ENCODE assay signal across 28 mouse cellular contexts in genomic region chr2:30080181-30080800, GRCm38 (mm10). TPM values are rescaled to one million over a fixed set of nuclear protein-coding genes. Genes with fewer than 3 reads are reported as not detected.
DNase-seq lines count a peak whose midpoint lies in the region; ATAC-seq lines count a peak whose summit lies in the region.
"Had no signal": no experiment of that assay in that cellular context is flagged by ENCODE, and none has a peak within 500 bp of the region (broad histone marks: within the 10 kb centered on the region; RNA-seq: fewer than 3 reads in every experiment).

No protein-coding gene starts in this region.

- peak overlapping the region; percentile 6; the same call in 1 of the 2 replicates for H3K4me3 ChIP-seq in forebrain, embryonic 10.5 days
- no peak overlapping the region for H3K4me3 ChIP-seq in forebrain, embryonic 14.5 days (ENCODE audit: low read depth, low read length)
- H3K4me3 ChIP-seq in heart, embryonic 13.5 days = no peak overlapping the region
- H3K4me3 ChIP-seq in neural tube, embryonic 11.5 days (ENCODE audit: low read depth, low read length) = no peak overlapping the region
- H3K4me3 ChIP-seq: embryonic facial prominence, embryonic 15.5 days; forebrain, embryonic 13.5 days; hindbrain, embryonic 12.5 days; kidney, embryonic 15.5 days; layer of hippocampus, adult 2 months; left cerebral cortex, adult 2 months; limb, embryonic 12.5 days; liver, embryonic 15.5 days; neural tube, embryonic 13.5 days had no signal

- intact Hi-C loops in heart, postnatal 14 days (cut with DNase I) = no loop called here

- no peak overlapping the region for H3K4me2 ChIP-seq in forebrain, embryonic 14.5 days (ENCODE audit: low read length)
- 0 out of 2 replicates have a peak overlapping the region, but pooled peaks have one; percentile 99 for H3K4me2 ChIP-seq in heart, embryonic 13.5 days
- H3K4me2 ChIP-seq in neural tube, embryonic 11.5 days (ENCODE audit: low read depth) = no peak overlapping the region
- H3K4me2 ChIP-seq: embryonic facial prominence, embryonic 15.5 days; forebrain, embryonic 13.5 days; hindbrain, embryonic 12.5 days; kidney, embryonic 15.5 days; limb, embryonic 12.5 days; liver, embryonic 15.5 days; lung, embryonic 14.5 days; neural tube, embryonic 13.5 days had no signal

- peaks cover 51% of the 10 kb centered on the region for H3K4me1 ChIP-seq in forebrain, embryonic 10.5 days
- peaks cover 4% of the 10 kb centered on the region; the same call in 1 of the 2 replicates for H3K4me1 ChIP-seq in forebrain, embryonic 14.5 days (ENCODE audit: control insufficient read depth, insufficient read depth, low read length)
- H3K4me1 ChIP-seq in heart, embryonic 13.5 days = peaks cover 35% of the 10 kb centered on the region
- H3K4me1 ChIP-seq in neural tube, embryonic 11.5 days (ENCODE audit: control insufficient read depth, insufficient read depth, low read length) = no peaks in the 10 kb centered on the region; the same call in 1 of the 2 replicates

- no peak overlapping the region for H3K9ac ChIP-seq in forebrain, embryonic 14.5 days (ENCODE audit: low read length)
- peak overlapping the region; percentile 85; the same call in 1 of the 2 replicates for H3K9ac ChIP-seq in heart, embryonic 13.5 days
- peak overlapping the region; percentile 14; the same call in 1 of the 2 replicates for H3K9ac ChIP-seq in neural tube, embryonic 11.5 days (ENCODE audit: low read length)
- H3K9ac ChIP-seq: embryonic facial prominence, embryonic 15.5 days; forebrain, embryonic 13.5 days; kidney, embryonic 15.5 days; liver, embryonic 15.5 days; lung, embryonic 14.5 days; neural tube, embryonic 13.5 days had no signal

- H3K36me3 ChIP-seq in forebrain, embryonic 10.5 days (replicated peaks) = peaks cover 14% of the 10 kb centered on the region
- H3K36me3 ChIP-seq in forebrain, embryonic 14.5 days (ENCODE audit: control insufficient read depth, insufficient read depth, low read length) = no peaks in the 10 kb centered on the region
- no peaks in the 10 kb centered on the region; the same call in none of the 2 replicates for H3K36me3 ChIP-seq in heart, embryonic 13.5 days
- H3K36me3 ChIP-seq in neural tube, embryonic 11.5 days (ENCODE audit: control insufficient read depth, insufficient read depth, low read length) = no peaks in the 10 kb centered on the region
- H3K36me3 ChIP-seq: embryonic facial prominence, embryonic 15.5 days; hindbrain, embryonic 12.5 days; kidney, embryonic 15.5 days; limb, embryonic 12.5 days; liver, embryonic 15.5 days; neural tube, embryonic 13.5 days had no signal

- H3K27me3 ChIP-seq in forebrain, embryonic 10.5 days (ENCODE audit: poor library complexity, severe bottlenecking) = no peaks in the 10 kb centered on the region
- H3K27me3 ChIP-seq in forebrain, embryonic 14.5 days (replicated peaks; ENCODE audit: control insufficient read depth, insufficient read depth, low read length) = no peaks in the 10 kb centered on the region
- no peaks in the 10 kb centered on the region for H3K27me3 ChIP-seq in heart, embryonic 13.5 days (replicated peaks)
- H3K27me3 ChIP-seq in neural tube, embryonic 11.5 days (ENCODE audit: control insufficient read depth, insufficient read depth, low read length) = no peaks in the 10 kb centered on the region
- H3K27me3 ChIP-seq: embryonic facial prominence, embryonic 15.5 days; forebrain, embryonic 13.5 days; hindbrain, embryonic 12.5 days; kidney, embryonic 15.5 days; limb, embryonic 12.5 days; liver, embryonic 15.5 days; neural tube, embryonic 13.5 days had no signal

- H3K27ac ChIP-seq in forebrain, embryonic 10.5 days = no peak overlapping the region
- no peak overlapping the region for H3K27ac ChIP-seq in forebrain, embryonic 14.5 days (ENCODE audit: low read depth, low read length)
- no peak overlapping the region for H3K27ac ChIP-seq in heart, embryonic 13.5 days (replicated peaks)
- H3K27ac ChIP-seq in neural tube, embryonic 11.5 days (ENCODE audit: low read depth, low read length) = no peak overlapping the region
- H3K27ac ChIP-seq: embryonic facial prominence, embryonic 15.5 days; forebrain, embryonic 13.5 days; hindbrain, embryonic 12.5 days; kidney, embryonic 15.5 days; layer of hippocampus, adult 2 months; left cerebral cortex, adult 2 months; limb, embryonic 12.5 days; liver, embryonic 15.5 days; neural tube, embryonic 13.5 days; stomach, postnatal 0 days had no signal

- DNase-seq in forebrain, embryonic 10.5 days (ENCODE audit: extremely low spot score, low spot score) = no peak
- DNase-seq in forebrain, embryonic 14.5 days (ENCODE audit: low spot score) = no peak
- DNase-seq in heart, postnatal 14 days = no peak
- DNase-seq in neural tube, embryonic 11.5 days (ENCODE audit: low spot score) = no peak
- DNase-seq in neural tube, embryonic 10.5 days (ENCODE audit: extremely low spot score, low spot score) = no peak
- DNase-seq: cerebellum, adult 2 months; cerebellum, postnatal 36 days; kidney, adult 11 months; kidney, postnatal 36 days; lung, embryonic 14.5 days; lung, postnatal 14 days; right cerebral cortex, postnatal 4 days; thymus, postnatal 4 days had no signal

- ATAC-seq in forebrain, embryonic 14.5 days = no peak
- no peak for ATAC-seq in heart, embryonic 13.5 days (ENCODE audit: extremely low read depth, insufficient number of reproducible peaks, low FRiP score, low TSS enrichment)
- ATAC-seq in neural tube, embryonic 11.5 days (ENCODE audit: insufficient read depth, low FRiP score, low TSS enrichment) = no peak
- ATAC-seq in activated CD4-positive, CD25-positive, alpha-beta regulatory T cell, adult 4 months = no peak
- ATAC-seq: forebrain, embryonic 13.5 days; inflammation-experienced regulatory T-cells, adult 6 months; midbrain, embryonic 16.5 days had no signal

- WGBS in forebrain, embryonic 10.5 days = 93% methylated on average over 15 of the region's 15 CpGs
- WGBS in forebrain, embryonic 14.5 days = 93% methylated on average over 15 of the region's 15 CpGs
- WGBS in heart, embryonic 13.5 days = 78% methylated on average over 15 of the region's 15 CpGs
- 90% methylated on average over 15 of the region's 15 CpGs for WGBS in neural tube, embryonic 11.5 days

- no peaks in the 10 kb centered on the region for H3K9me3 ChIP-seq in forebrain, embryonic 10.5 days
- no peaks in the 10 kb centered on the region for H3K9me3 ChIP-seq in forebrain, embryonic 14.5 days (replicated peaks; ENCODE audit: control insufficient read depth, low read length)
- H3K9me3 ChIP-seq in heart, embryonic 13.5 days = no peaks in the 10 kb centered on the region
- H3K9me3 ChIP-seq in neural tube, embryonic 11.5 days (ENCODE audit: control insufficient read depth, low read length) = no peaks in the 10 kb centered on the region
- H3K9me3 ChIP-seq: embryonic facial prominence, embryonic 15.5 days; forebrain, embryonic 13.5 days; heart, embryonic 10.5 days; hindbrain, embryonic 12.5 days; kidney, embryonic 15.5 days; limb, embryonic 12.5 days; liver, embryonic 15.5 days; neural tube, embryonic 13.5 days had no signal

RNA-seq across cellular contexts. Expression of gene Pkn3, which starts 2.8 kb away (rescaled TPM):
- 12.4 and 13.1 TPM in 2 replicates for polyA plus RNA-seq in forebrain, embryonic 10.5 days (2016; fragmentation: Nextera tagmentation; extraction: Ambion mirVana)
- 2.2 and 2.5 TPM in 2 replicates for polyA plus RNA-seq in forebrain, embryonic 14.5 days (2014; fragmentation: Nextera tagmentation; extraction: Ambion mirVana)
- 13.1 and 13.2 TPM in 2 replicates for polyA plus RNA-seq in heart, embryonic 13.5 days (2015; fragmentation: Nextera tagmentation; extraction: Ambion mirVana)
- 10 to 100 TPM; 10.3 to 12.2 TPM for total RNA-seq in heart, postnatal 14 days (2021)
- 6.7 and 7.0 TPM in 2 replicates for polyA plus RNA-seq in neural tube, embryonic 11.5 days (2014; fragmentation: Nextera tagmentation; extraction: Ambion mirVana)
- polyA plus RNA-seq in activated CD4-positive, CD25-positive, alpha-beta regulatory T cell, adult 4 months (2017; shearing (Covaris generic)) = under 1 TPM in 1 of 2 experiments, not detected in 1; 0.41 TPM

RNA-seq across cellular contexts. Expression of gene Zdhhc12, which starts 13.2 kb away (rescaled TPM):
- 34.2 and 35.4 TPM in 2 replicates for polyA plus RNA-seq in forebrain, embryonic 10.5 days (2016; fragmentation: Nextera tagmentation; extraction: Ambion mirVana)
- 21.6 and 24.1 TPM in 2 replicates for polyA plus RNA-seq in forebrain, embryonic 14.5 days (2014; fragmentation: Nextera tagmentation; extraction: Ambion mirVana)
- polyA plus RNA-seq in heart, embryonic 13.5 days (2015; fragmentation: Nextera tagmentation; extraction: Ambion mirVana) = 36.5 and 45.5 TPM in 2 replicates
- total RNA-seq in heart, postnatal 14 days (2021) = 1 to 10 TPM; 5.2 to 5.6 TPM
- 28.3 and 31.1 TPM in 2 replicates for polyA plus RNA-seq in neural tube, embryonic 11.5 days (2014; fragmentation: Nextera tagmentation; extraction: Ambion mirVana)
- polyA plus RNA-seq in activated CD4-positive, CD25-positive, alpha-beta regulatory T cell, adult 4 months (2017; shearing (Covaris generic)) = 10 to 100 TPM; 31.6 to 32.4 TPM

RNA-seq across cellular contexts. Expression of gene Set, which starts 23.1 kb away (rescaled TPM):
- polyA plus RNA-seq in forebrain, embryonic 10.5 days (2016; fragmentation: Nextera tagmentation; extraction: Ambion mirVana) = 944 and 983 TPM in 2 replicates
- polyA plus RNA-seq in forebrain, embryonic 14.5 days (2014; fragmentation: Nextera tagmentation; extraction: Ambion mirVana) = 379 and 393 TPM in 2 replicates
- polyA plus RNA-seq in heart, embryonic 13.5 days (2015; fragmentation: Nextera tagmentation; extraction: Ambion mirVana) = 214 and 239 TPM in 2 replicates
- total RNA-seq in heart, postnatal 14 days (2021) = 10 to 100 TPM; 93.9 to 97.0 TPM
- 647 and 654 TPM in 2 replicates for polyA plus RNA-seq in neural tube, embryonic 11.5 days (2014; fragmentation: Nextera tagmentation; extraction: Ambion mirVana)
- polyA plus RNA-seq in activated CD4-positive, CD25-positive, alpha-beta regulatory T cell, adult 4 months (2017; shearing (Covaris generic)) = 100 to 1,000 TPM; 369 to 379 TPM

RNA-seq across cellular contexts. Expression of gene Wdr34, which starts 31.6 kb away (rescaled TPM):
- 33.1 and 33.4 TPM in 2 replicates for polyA plus RNA-seq in forebrain, embryonic 10.5 days (2016; fragmentation: Nextera tagmentation; extraction: Ambion mirVana)
- 51.4 and 63.1 TPM in 2 replicates for polyA plus RNA-seq in forebrain, embryonic 14.5 days (2014; fragmentation: Nextera tagmentation; extraction: Ambion mirVana)
- 17.9 and 18.8 TPM in 2 replicates for polyA plus RNA-seq in heart, embryonic 13.5 days (2015; fragmentation: Nextera tagmentation; extraction: Ambion mirVana)
- total RNA-seq in heart, postnatal 14 days (2021) = 1 to 10 TPM; 7.2 TPM
- polyA plus RNA-seq in neural tube, embryonic 11.5 days (2014; fragmentation: Nextera tagmentation; extraction: Ambion mirVana) = 29.3 and 30.6 TPM in 2 replicates
- 1 to 10 TPM in 1 of 2 experiments, under 1 TPM in 1; 0.87 to 1.4 TPM for polyA plus RNA-seq in activated CD4-positive, CD25-positive, alpha-beta regulatory T cell, adult 4 months (2017; shearing (Covaris generic))

RNA-seq across cellular contexts. Expression of gene Zer1, which starts 44.1 kb away (rescaled TPM):
- polyA plus RNA-seq in forebrain, embryonic 10.5 days (2016; fragmentation: Nextera tagmentation; extraction: Ambion mirVana) = 6.3 and 6.6 TPM in 2 replicates
- 8.4 and 8.9 TPM in 2 replicates for polyA plus RNA-seq in forebrain, embryonic 14.5 days (2014; fragmentation: Nextera tagmentation; extraction: Ambion mirVana)
- polyA plus RNA-seq in heart, embryonic 13.5 days (2015; fragmentation: Nextera tagmentation; extraction: Ambion mirVana) = 5.6 and 6.3 TPM in 2 replicates
- 10 to 100 TPM; 25.1 to 27.7 TPM for total RNA-seq in heart, postnatal 14 days (2021)
- polyA plus RNA-seq in neural tube, embryonic 11.5 days (2014; fragmentation: Nextera tagmentation; extraction: Ambion mirVana) = 5.4 and 5.9 TPM in 2 replicates
- 10 to 100 TPM; 14.5 to 15.2 TPM for polyA plus RNA-seq in activated CD4-positive, CD25-positive, alpha-beta regulatory T cell, adult 4 months (2017; shearing (Covaris generic))
